Mouse (Mus musculus) cerebellum, adult 2 months (tissue): ENCODE data around the gene Cfap58. TPM values are rescaled to one million over a fixed set of nuclear protein-coding genes. Genes with fewer than 3 reads are reported as not detected.

Experiments used
- DNase-seq, 2 experiments: peaks; one replicate each; pipeline ENCODE4 v3.0.0; 2021
- H3K27ac ChIP-seq: fragments of 200-500 bp; 2 replicates; pipeline ENCODE4 v1.5.1; 2012; ENCODE audit warnings: low read length, control low read depth, inconsistent platforms; ENCODE audit not compliant: insufficient read depth
- H3K27me3 ChIP-seq: fragments of 200-500 bp; 2 replicates; pipeline ENCODE4 v1.6.1; 2012; ENCODE audit warnings: inconsistent platforms, mild to moderate bottlenecking, low read length, moderate library complexity; ENCODE audit not compliant: control insufficient read depth, insufficient read depth
- H3K4me1 ChIP-seq: fragments of 200-500 bp; 2 replicates; pipeline ENCODE4 v1.6.1; 2011; ENCODE audit warnings: low read length; ENCODE audit not compliant: control insufficient read depth, insufficient read depth
- H3K4me3 ChIP-seq: fragments of 200-500 bp; replicated peaks from 2 replicates; pipeline ENCODE3; 2011; ENCODE audit warnings: mild to moderate bottlenecking, low read depth, low read length, control low read depth; ENCODE audit not compliant: insufficient read depth
- CTCF ChIP-seq: fragments of 200-500 bp; IDR thresholded peaks from 2 replicates; pipeline ENCODE4 v1.5.1; 2011; ENCODE audit warnings: low read depth, mild to moderate bottlenecking, control low read depth, low read length, moderate library complexity, borderline replicate concordance; ENCODE audit not compliant: insufficient read depth
- POLR2A ChIP-seq: fragments of 200-500 bp; IDR thresholded peaks from 2 replicates; pipeline ENCODE4 v1.6.1; 2011; ENCODE audit warnings: low read length, control low read depth, borderline replicate concordance; ENCODE audit not compliant: insufficient read depth
- WGBS: fragments of 180-500 bp; shearing (Covaris S2); methylation state at CpG from one replicate; pipeline ENCODE4 v1.1.7; 2018; 5-methylcytosine and 5-hydroxymethylcytosine counted together
- polyA plus RNA-seq: library from polyadenylated mRNA; depleted of rRNA; stranded (reverse); fragments of >200 nt; gene quantifications from 2 replicates; pipeline ENCODE4 v1.2.3, GENCODE M21; 2012; rRNA removed

Gene Cfap58
- 0.07 and 0.10 TPM in 2 replicates for polyA plus RNA-seq

- 3% methylated on average over 41 of the region's 41 CpGs for WGBS
- Histone ChIP-seq H3K4me1 (no peaks in the 10 kb centered on the region), H3K27me3 (no peaks in the 10 kb centered on the region), H3K27ac (no peak within 1 kb of the TSS), H3K4me3 (peak within 1 kb of the TSS; percentile 37)
- DNase-seq: peak; percentile 25 to 34
- TF ChIP-seq POLR2A (no peak), CTCF (no peak)
These were observed at the start of gene Cfap58 for GRCm38 (mm10) chr19:47937443-47938406. Gene Cfap58, plus strand, starts transcription at chr19:47937675.

- Histone ChIP-seq H3K4me3 (no peak overlapping the region), H3K4me1 (no peaks in the 10 kb centered on the region; the same call in 1 of the 2 replicates), H3K27me3 (no peaks in the 10 kb centered on the region), H3K27ac (no peak overlapping the region)
- TF ChIP-seq POLR2A (no peak), CTCF (no peak)
- DNase-seq: no peak
- 92% methylated on average over 8 of the region's 8 CpGs for WGBS
These were observed 49.4 kb upstream of the Cfap58 start for GRCm38 (mm10) chr19:47888037-47888436.

DNA sequence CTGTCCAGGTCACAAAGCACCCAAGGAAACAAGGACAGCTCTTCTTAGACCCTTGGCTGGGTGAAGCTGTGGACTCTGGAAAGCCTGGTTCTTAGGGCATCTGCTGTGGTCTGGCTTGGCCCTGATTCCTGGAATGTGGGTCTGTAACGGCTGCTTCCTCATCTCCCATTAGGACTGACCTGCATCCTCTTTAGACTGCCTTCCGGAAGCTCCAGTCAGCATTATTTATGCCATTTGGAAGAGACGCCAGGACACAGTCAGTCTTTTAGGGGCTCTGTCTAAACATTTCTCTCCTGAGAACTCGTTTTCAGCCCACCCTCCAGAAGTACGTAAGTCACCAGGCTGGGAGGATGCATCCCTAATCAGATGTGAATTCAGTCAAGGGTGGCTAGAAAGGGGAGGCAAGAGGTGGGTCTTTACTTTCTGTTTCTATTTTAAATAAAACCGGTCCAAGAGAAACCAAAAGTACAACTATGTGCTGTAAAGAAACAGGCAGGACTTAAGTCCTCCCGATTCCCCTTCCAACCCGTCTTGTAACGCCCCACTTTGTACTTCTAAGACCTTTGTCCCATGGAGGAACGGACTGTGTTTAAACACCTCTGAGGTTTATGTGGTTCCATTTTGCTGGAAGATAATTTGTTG is 46.9 kb upstream of the Cfap58 start:
- 69% methylated on average over 10 of the region's 10 CpGs for WGBS
- H3K27ac ChIP-seq: no peak overlapping the region
- no peak overlapping the region for H3K4me3 ChIP-seq
- no peaks in the 10 kb centered on the region for H3K27me3 ChIP-seq
- no peaks in the 10 kb centered on the region; the same call in 1 of the 2 replicates for H3K4me1 ChIP-seq
- no peak for TF ChIP-seq CTCF
- TF ChIP-seq POLR2A: no peak
- DNase-seq: no peak

- H3K27me3 ChIP-seq: no peaks in the 10 kb centered on the region
- H3K4me1 ChIP-seq: no peaks in the 10 kb centered on the region; the same call in 1 of the 2 replicates
- 79% methylated on average over 11 of the region's 11 CpGs for WGBS
- no peak overlapping the region for H3K27ac ChIP-seq
- DNase-seq: no peak
- no peak for TF ChIP-seq POLR2A
- no peak for TF ChIP-seq CTCF
- H3K4me3 ChIP-seq: no peak overlapping the region
These were observed 45.7 kb upstream of the Cfap58 start for GRCm38 (mm10) chr19:47891562-47892312.

- Histone ChIP-seq H3K4me3 (no peak overlapping the region), H3K27me3 (no peaks in the 10 kb centered on the region), H3K27ac (no peak overlapping the region), H3K4me1 (no peaks in the 10 kb centered on the region; the same call in 1 of the 2 replicates)
- 18% methylated on average over 6 of the region's 6 CpGs for WGBS
- TF ChIP-seq CTCF: no peak
- DNase-seq: peak in 1 of 2 experiments; percentile 34
These were observed 44.4 kb upstream of the Cfap58 start for GRCm38 (mm10) chr19:47893092-47893491.

DNA sequence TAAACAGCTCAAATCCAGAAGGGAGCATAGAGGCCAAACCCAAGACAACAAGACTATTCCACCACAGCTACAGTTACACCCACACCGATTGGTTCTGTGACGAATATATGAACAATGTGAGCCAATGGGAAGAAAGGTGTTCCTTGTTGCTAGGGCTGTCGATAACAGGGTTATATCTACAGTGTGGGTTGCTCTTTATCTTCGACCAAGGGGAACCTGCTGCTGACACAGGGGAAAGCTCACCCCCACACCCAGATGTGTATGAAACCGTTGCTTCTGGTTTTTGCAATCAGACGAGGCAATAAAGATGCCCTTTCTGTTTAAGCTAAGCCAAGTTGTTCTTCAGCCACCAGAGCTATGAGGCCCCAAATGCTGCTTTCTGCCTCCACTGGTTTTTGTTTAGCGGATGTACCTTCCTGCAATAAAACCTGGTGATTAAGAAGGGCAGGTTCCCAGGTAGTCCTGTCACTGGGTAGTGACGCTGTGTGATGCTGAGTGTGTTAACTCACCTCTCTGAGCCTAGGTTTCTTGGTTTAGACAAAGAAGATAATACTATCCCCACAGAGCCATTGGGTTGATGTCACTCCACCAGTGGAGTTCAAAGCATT is 38.9 kb upstream of the Cfap58 start:
- TF ChIP-seq POLR2A (no peak), CTCF (no peak)
- 92% methylated on average over 8 of the region's 8 CpGs for WGBS
- Histone ChIP-seq H3K4me3 (no peak overlapping the region), H3K27ac (no peak overlapping the region), H3K4me1 (no peaks in the 10 kb centered on the region; the same call in 1 of the 2 replicates), H3K27me3 (no peaks in the 10 kb centered on the region)
- DNase-seq: no peak

GRCm38 (mm10) chr19:47900012-47900411 is 37.5 kb upstream of the Cfap58 start:
- Histone ChIP-seq H3K27ac (no peak overlapping the region), H3K27me3 (no peaks in the 10 kb centered on the region), H3K4me1 (no peaks in the 10 kb centered on the region; the same call in 1 of the 2 replicates), H3K4me3 (no peak overlapping the region)
- DNase-seq: no peak
- 68% methylated on average over 6 of the region's 6 CpGs for WGBS
- TF ChIP-seq POLR2A: no peak
- TF ChIP-seq CTCF: no peak
